In genomic region chr11:116254627-116255026, GRCm38 (mm10) we compare ENCODE assay signal across 11 mouse cellular contexts. TPM values are rescaled to one million over a fixed set of nuclear protein-coding genes. Genes with fewer than 3 reads are reported as not detected.
DNase-seq lines count a peak whose midpoint lies in the region; ATAC-seq lines count a peak whose summit lies in the region.
"Had no signal": no experiment of that assay in that cellular context is flagged by ENCODE, and none has a peak within 500 bp of the region (broad histone marks: within the 10 kb centered on the region; RNA-seq: fewer than 3 reads in every experiment).

No protein-coding gene starts in this region.

- peak; percentile 55 for DNase-seq in CD4-positive, CD25-positive, alpha-beta regulatory T cell, adult 2 months (ENCODE audit: low read depth, low spot score)
- peak; percentile 94 for DNase-seq in Muller cell, postnatal 12 days (ENCODE audit: inconsistent ontology term)
- DNase-seq in kidney, postnatal 10 days, result peak; percentile 66
- no peak for DNase-seq in heart, embryonic 10.5 days (ENCODE audit: low spot score)
- DNase-seq: adrenal gland, adult 2 months; cerebellum, postnatal 10 days had no signal

- ATAC-seq in megakaryocyte, adult 5-6 weeks (ENCODE audit: poor library complexity, severe bottlenecking), result peak; percentile 69
- no peak for ATAC-seq in neural tube, embryonic 15.5 days (ENCODE audit: low FRiP score)
- no peak for ATAC-seq in midbrain, embryonic 15.5 days (replicated peaks)
- ATAC-seq: hindbrain, embryonic 16.5 days had no signal

- H3K4me2 ChIP-seq in neural tube, embryonic 15.5 days, result no peak overlapping the region
- H3K4me2 ChIP-seq in midbrain, embryonic 15.5 days, result no peak overlapping the region
- H3K4me2 ChIP-seq: limb, embryonic 13.5 days had no signal

- H3K4me3 ChIP-seq in neural tube, embryonic 15.5 days (replicated peaks), result no peak overlapping the region
- H3K4me3 ChIP-seq in midbrain, embryonic 15.5 days, result no peak overlapping the region
- H3K4me3 ChIP-seq in heart, embryonic 10.5 days, result no peak overlapping the region
- H3K4me3 ChIP-seq: limb, embryonic 13.5 days had no signal

- no peak overlapping the region for H3K27ac ChIP-seq in neural tube, embryonic 15.5 days (replicated peaks)
- no peak overlapping the region for H3K27ac ChIP-seq in midbrain, embryonic 15.5 days
- H3K27ac ChIP-seq in heart, embryonic 10.5 days, result no peak overlapping the region

- H3K4me1 ChIP-seq in neural tube, embryonic 15.5 days, result no peaks in the 10 kb centered on the region
- H3K4me1 ChIP-seq in midbrain, embryonic 15.5 days, result no peaks in the 10 kb centered on the region
- 0 out of 2 replicates have a peak, but pooled peaks cover 3% of the 10 kb centered on the region for H3K4me1 ChIP-seq in heart, embryonic 10.5 days
- H3K4me1 ChIP-seq: limb, embryonic 13.5 days had no signal

- no peaks in the 10 kb centered on the region for H3K9me3 ChIP-seq in neural tube, embryonic 15.5 days (replicated peaks)
- no peaks in the 10 kb centered on the region for H3K9me3 ChIP-seq in midbrain, embryonic 15.5 days
- H3K9me3 ChIP-seq in heart, embryonic 10.5 days, result no peaks in the 10 kb centered on the region
- H3K9me3 ChIP-seq: limb, embryonic 13.5 days had no signal

- no peaks in the 10 kb centered on the region for H3K27me3 ChIP-seq in neural tube, embryonic 15.5 days (replicated peaks)
- H3K27me3 ChIP-seq in midbrain, embryonic 15.5 days (replicated peaks), result no peaks in the 10 kb centered on the region
- H3K27me3 ChIP-seq in heart, embryonic 10.5 days (ENCODE audit: insufficient read depth, poor library complexity, severe bottlenecking), result no peaks in the 10 kb centered on the region
- H3K27me3 ChIP-seq: limb, embryonic 13.5 days had no signal

- H3K9ac ChIP-seq in neural tube, embryonic 15.5 days (replicated peaks), result no peak overlapping the region
- H3K9ac ChIP-seq in midbrain, embryonic 15.5 days, result no peak overlapping the region
- H3K9ac ChIP-seq: limb, embryonic 13.5 days had no signal

- 80% methylated on average over 9 of the region's 9 CpGs for WGBS in neural tube, embryonic 15.5 days
- 94% methylated on average over 9 of the region's 9 CpGs for WGBS in midbrain, embryonic 15.5 days
- WGBS in heart, embryonic 10.5 days, result 82% methylated on average over 9 of the region's 9 CpGs

- peaks cover 91% of the 10 kb centered on the region for H3K36me3 ChIP-seq in neural tube, embryonic 15.5 days
- peaks cover 54% of the 10 kb centered on the region for H3K36me3 ChIP-seq in midbrain, embryonic 15.5 days (replicated peaks)
- H3K36me3 ChIP-seq in heart, embryonic 10.5 days, result peaks cover 97% of the 10 kb centered on the region

RNA-seq across cellular contexts. Expression of gene Evpl, which starts 16.8 kb away (rescaled TPM):
- 0.11 TPM in 1 of 2 replicates, not detected in the other for total RNA-seq in megakaryocyte, adult 5-6 weeks (2015)
- total RNA-seq in megakaryocyte, adult 5-6 weeks (2017), result 0.24 and 0.37 TPM in 2 replicates
- polyA plus RNA-seq in neural tube, embryonic 15.5 days (2015; fragmentation: Nextera tagmentation; extraction: Ambion mirVana), result 1.00 and 1.9 TPM in 2 replicates
- polyA plus RNA-seq in midbrain, embryonic 15.5 days (2015; fragmentation: Nextera tagmentation; extraction: Ambion mirVana), result 0.84 and 0.96 TPM in 2 replicates
- 0.67 and 1.5 TPM in 2 replicates for polyA plus RNA-seq in heart, embryonic 10.5 days (2016; fragmentation: Nextera tagmentation; extraction: Ambion mirVana)

RNA-seq across cellular contexts. Expression of gene Srp68, which starts 19.4 kb away (rescaled TPM):
- total RNA-seq in megakaryocyte, adult 5-6 weeks (2015), result 17.4 and 21.0 TPM in 2 replicates
- total RNA-seq in megakaryocyte, adult 5-6 weeks (2017), result 17.8 and 19.3 TPM in 2 replicates
- polyA plus RNA-seq in neural tube, embryonic 15.5 days (2015; fragmentation: Nextera tagmentation; extraction: Ambion mirVana), result 64.2 and 77.9 TPM in 2 replicates
- 62.4 and 63.5 TPM in 2 replicates for polyA plus RNA-seq in midbrain, embryonic 15.5 days (2015; fragmentation: Nextera tagmentation; extraction: Ambion mirVana)
- 90.7 and 101 TPM in 2 replicates for polyA plus RNA-seq in heart, embryonic 10.5 days (2016; fragmentation: Nextera tagmentation; extraction: Ambion mirVana)

RNA-seq across cellular contexts. Expression of gene Galr2, which starts 26.1 kb away (rescaled TPM):
- total RNA-seq in megakaryocyte, adult 5-6 weeks (2015), result not detected in 2 replicates
- 0.07 TPM in 1 of 2 replicates, not detected in the other for total RNA-seq in megakaryocyte, adult 5-6 weeks (2017)
- 0.47 and 0.52 TPM in 2 replicates for polyA plus RNA-seq in neural tube, embryonic 15.5 days (2015; fragmentation: Nextera tagmentation; extraction: Ambion mirVana)
- polyA plus RNA-seq in midbrain, embryonic 15.5 days (2015; fragmentation: Nextera tagmentation; extraction: Ambion mirVana), result 0.45 and 0.57 TPM in 2 replicates
- 0.07 and 0.21 TPM in 2 replicates for polyA plus RNA-seq in heart, embryonic 10.5 days (2016; fragmentation: Nextera tagmentation; extraction: Ambion mirVana)

RNA-seq across cellular contexts. Expression of gene Exoc7, which starts 52.4 kb away (rescaled TPM):
- 29.2 and 34.8 TPM in 2 replicates for total RNA-seq in megakaryocyte, adult 5-6 weeks (2015)
- 20.3 and 27.3 TPM in 2 replicates for total RNA-seq in megakaryocyte, adult 5-6 weeks (2017)
- 113 and 114 TPM in 2 replicates for polyA plus RNA-seq in neural tube, embryonic 15.5 days (2015; fragmentation: Nextera tagmentation; extraction: Ambion mirVana)
- polyA plus RNA-seq in midbrain, embryonic 15.5 days (2015; fragmentation: Nextera tagmentation; extraction: Ambion mirVana), result 109 and 110 TPM in 2 replicates
- 48.7 and 56.4 TPM in 2 replicates for polyA plus RNA-seq in heart, embryonic 10.5 days (2016; fragmentation: Nextera tagmentation; extraction: Ambion mirVana)

RNA-seq across cellular contexts. Expression of gene Acox1, which starts 55.8 kb away (rescaled TPM):
- total RNA-seq in megakaryocyte, adult 5-6 weeks (2015), result 15.1 and 18.3 TPM in 2 replicates
- total RNA-seq in megakaryocyte, adult 5-6 weeks (2017), result 18.6 and 19.7 TPM in 2 replicates
- polyA plus RNA-seq in neural tube, embryonic 15.5 days (2015; fragmentation: Nextera tagmentation; extraction: Ambion mirVana), result 58.1 and 61.7 TPM in 2 replicates
- 63.0 and 64.0 TPM in 2 replicates for polyA plus RNA-seq in midbrain, embryonic 15.5 days (2015; fragmentation: Nextera tagmentation; extraction: Ambion mirVana)
- polyA plus RNA-seq in heart, embryonic 10.5 days (2016; fragmentation: Nextera tagmentation; extraction: Ambion mirVana), result 24.5 and 32.7 TPM in 2 replicates
